Mouse (Mus musculus) embryonic facial prominence, embryonic 14.5 days (tissue): ENCODE results near the gene Thap4. TPM values are rescaled to one million over a fixed set of nuclear protein-coding genes. Genes with fewer than 3 reads are reported as not detected.

Experiments used
- ATAC-seq: fragments of 200-750 bp; cut with Nextera tagmentation; 2 replicates; pipeline ENCODE4 v1.8.0; 2017; ENCODE audit warnings: low read depth, moderate number of reproducible peaks, moderate TSS enrichment
- DNase-seq: peaks from one replicate; pipeline ENCODE4 v3.0.0-alpha.2; 2015; ENCODE audit warnings: low spot score
- H3K27ac ChIP-seq: fragments of 300-500 bp; sonication (generic); replicated peaks from 2 replicates; pipeline ENCODE4 v1.5.1; 2014; ENCODE audit warnings: low read depth, mild to moderate bottlenecking, low read length, moderate library complexity
- H3K27me3 ChIP-seq: fragments of 300-500 bp; sonication (generic); replicated peaks from 2 replicates; pipeline ENCODE4 v1.6.1; 2014; ENCODE audit warnings: low read length; ENCODE audit not compliant: control insufficient read depth, insufficient read depth
- H3K36me3 ChIP-seq: fragments of 300-500 bp; sonication (generic); 2 replicates; pipeline ENCODE4 v1.6.1; 2014; ENCODE audit warnings: low read length, mixed read lengths; ENCODE audit not compliant: control insufficient read depth, insufficient read depth
- H3K4me1 ChIP-seq: fragments of 300-500 bp; sonication (generic); 2 replicates; pipeline ENCODE4 v1.6.1; 2014; ENCODE audit warnings: antibody characterized with exemption, low read length; ENCODE audit not compliant: control insufficient read depth, insufficient read depth
- H3K4me2 ChIP-seq: fragments of 300-500 bp; sonication (generic); 2 replicates; pipeline ENCODE4 v1.6.1; 2014; ENCODE audit warnings: low read depth, mild to moderate bottlenecking, low read length, moderate library complexity, mixed read lengths
- H3K4me3 ChIP-seq: fragments of 300-500 bp; sonication (generic); 2 replicates; pipeline ENCODE4 v1.5.1; 2014; ENCODE audit warnings: low read depth, mild to moderate bottlenecking, low read length
- H3K9ac ChIP-seq: fragments of 300-500 bp; sonication (generic); 2 replicates; pipeline ENCODE4 v1.6.1; 2014; ENCODE audit warnings: low read depth, mild to moderate bottlenecking, low read length, moderate library complexity, mixed read lengths
- H3K9me3 ChIP-seq: fragments of 300-500 bp; sonication (generic); 2 replicates; pipeline ENCODE4 v1.6.1; 2016; ENCODE audit warnings: low read length; ENCODE audit not compliant: control insufficient read depth
- WGBS: fragments of 180-500 bp; shearing (Covaris S2); extraction: QIAGEN DNeasy Blood & Tissue Kit; methylation state at CpG from one replicate; pipeline ENCODE4 v1.1.7; 2014; 5-methylcytosine and 5-hydroxymethylcytosine counted together
- polyA plus RNA-seq: library from polyadenylated mRNA; unstranded; fragments of >200 nt; fragmentation: Nextera tagmentation; extraction: Ambion mirVana; gene quantifications from 2 replicates; pipeline ENCODE4 v1.2.1, GENCODE M21; 2014

The Thap4 gene
- polyA plus RNA-seq, 1 experiment from 2014 or later: 44.9 TPM

DNA sequence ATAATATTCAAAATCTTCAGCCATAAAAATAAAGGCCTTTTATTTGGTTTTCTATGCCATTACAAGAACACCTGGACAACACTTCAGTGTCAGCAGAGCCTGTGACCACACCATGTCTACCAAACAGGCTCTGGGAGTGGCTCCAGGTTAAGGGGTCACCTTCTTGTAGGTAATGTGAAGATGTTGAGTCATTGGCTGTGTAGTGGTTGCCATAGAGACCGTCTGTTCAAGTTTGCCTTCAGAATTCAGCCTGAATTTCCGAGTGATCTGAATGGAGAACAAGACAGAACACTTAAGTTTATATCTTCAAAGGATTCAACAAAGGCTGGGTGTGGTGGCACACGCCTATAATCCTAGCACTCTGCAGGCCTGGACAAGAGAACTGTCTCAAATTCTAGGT is 49.3 kb downstream of the Thap4 start:
- Histone ChIP-seq H3K9ac (no peak overlapping the region), H3K4me1 (no peaks in the 10 kb centered on the region), H3K36me3 (peaks cover 28% of the 10 kb centered on the region), H3K4me2 (no peak overlapping the region), H3K27ac (no peak overlapping the region), H3K9me3 (no peaks in the 10 kb centered on the region), H3K4me3 (no peak overlapping the region), H3K27me3 (no peaks in the 10 kb centered on the region)
- DNase-seq: no peak
- WGBS: 71% methylated on average over 3 of the region's 3 CpGs
- ATAC-seq: 0 out of 2 replicates have a peak, but pooled peaks have one; percentile 37

DNA sequence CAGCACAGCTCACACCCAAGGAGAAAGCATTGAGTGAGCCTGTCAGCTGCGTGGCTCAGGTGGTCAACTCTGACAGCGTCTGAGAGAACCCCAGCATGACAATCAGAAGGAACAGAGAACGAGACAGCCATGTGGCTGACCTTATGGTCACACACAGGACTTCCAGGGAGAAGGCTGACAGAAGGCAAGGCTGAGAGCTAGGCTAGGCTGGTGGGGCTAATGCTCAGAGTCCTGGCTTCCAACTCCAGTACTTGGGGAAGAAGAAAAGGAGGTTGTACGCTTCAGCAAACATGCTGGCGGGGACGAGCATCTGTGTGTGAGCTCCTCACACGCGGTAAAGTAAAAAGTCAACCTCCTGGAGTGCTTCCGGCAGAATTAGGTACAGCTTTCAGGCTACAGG is 50.3 kb downstream of the Thap4 start:
- DNase-seq (no peak), ATAC-seq (no peak)
- Histone ChIP-seq H3K4me3 (no peak overlapping the region), H3K9ac (no peak overlapping the region), H3K9me3 (no peaks in the 10 kb centered on the region), H3K27me3 (no peaks in the 10 kb centered on the region), H3K27ac (no peak overlapping the region), H3K4me1 (no peaks in the 10 kb centered on the region), H3K36me3 (peaks cover 28% of the 10 kb centered on the region), H3K4me2 (no peak overlapping the region)
- 91% methylated on average over 9 of the region's 9 CpGs for WGBS

DNA sequence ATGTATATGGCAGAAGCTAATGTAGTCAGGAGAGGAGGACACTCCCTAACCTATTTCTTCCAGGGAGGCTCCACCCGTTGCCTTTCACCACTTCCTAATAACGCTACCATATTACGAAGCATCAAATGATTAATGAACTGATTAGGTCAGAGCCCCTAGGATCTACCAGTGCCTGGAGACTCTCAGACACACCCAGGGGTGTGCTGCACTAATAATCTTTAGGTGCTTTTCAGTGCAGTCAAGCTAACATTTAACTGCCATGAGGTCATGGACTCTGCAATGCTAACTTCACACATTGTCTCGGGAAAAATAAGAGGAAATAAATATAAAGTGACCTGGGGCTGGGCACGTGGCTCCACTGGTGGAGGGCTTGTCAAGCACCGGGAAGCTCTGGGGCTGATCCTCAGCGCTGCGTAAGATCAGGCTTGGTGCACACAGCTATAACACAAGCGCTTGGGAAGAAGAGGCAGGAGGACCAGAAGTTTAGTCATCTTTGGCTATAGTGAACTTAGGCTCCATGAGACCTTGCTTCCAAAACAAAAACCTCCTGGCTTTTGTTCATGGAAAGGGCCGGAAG is 51.1 kb downstream of the Thap4 start:
- ATAC-seq (no peak), DNase-seq (no peak)
- Histone ChIP-seq H3K36me3 (peaks cover 28% of the 10 kb centered on the region), H3K4me1 (no peaks in the 10 kb centered on the region), H3K27ac (no peak overlapping the region), H3K4me3 (no peak overlapping the region), H3K27me3 (no peaks in the 10 kb centered on the region), H3K9ac (no peak overlapping the region), H3K9me3 (no peaks in the 10 kb centered on the region), H3K4me2 (no peak overlapping the region)
- WGBS: 90% methylated on average over 10 of the region's 10 CpGs

DNA sequence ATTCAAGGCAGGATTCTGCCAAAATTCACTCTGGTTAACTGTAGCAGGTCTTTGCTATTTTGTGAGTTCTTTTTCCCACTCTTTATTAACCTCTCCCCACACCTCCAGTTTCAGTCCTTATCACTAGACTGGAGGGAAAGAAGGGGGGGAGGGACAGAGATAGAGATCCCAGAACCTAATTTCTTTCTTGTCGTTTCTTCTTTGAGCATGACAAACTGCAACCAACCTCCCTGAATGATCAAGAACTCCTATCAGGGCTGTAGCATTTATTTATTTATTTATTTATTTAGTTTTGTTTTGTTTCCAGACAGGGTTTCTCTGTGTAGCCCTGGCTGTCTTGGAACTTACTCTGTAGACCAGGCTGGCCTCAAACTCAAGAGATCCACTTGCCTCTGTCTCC is 52.6 kb downstream of the Thap4 start:
- ATAC-seq (no peak), DNase-seq (no peak)
- Histone ChIP-seq H3K4me3 (no peak overlapping the region), H3K9ac (no peak overlapping the region), H3K27ac (no peak overlapping the region), H3K27me3 (no peaks in the 10 kb centered on the region), H3K36me3 (peaks cover 28% of the 10 kb centered on the region), H3K9me3 (no peaks in the 10 kb centered on the region), H3K4me1 (no peaks in the 10 kb centered on the region), H3K4me2 (no peak overlapping the region)
- 86% methylated on average over 1 of the region's 1 CpGs for WGBS

DNA sequence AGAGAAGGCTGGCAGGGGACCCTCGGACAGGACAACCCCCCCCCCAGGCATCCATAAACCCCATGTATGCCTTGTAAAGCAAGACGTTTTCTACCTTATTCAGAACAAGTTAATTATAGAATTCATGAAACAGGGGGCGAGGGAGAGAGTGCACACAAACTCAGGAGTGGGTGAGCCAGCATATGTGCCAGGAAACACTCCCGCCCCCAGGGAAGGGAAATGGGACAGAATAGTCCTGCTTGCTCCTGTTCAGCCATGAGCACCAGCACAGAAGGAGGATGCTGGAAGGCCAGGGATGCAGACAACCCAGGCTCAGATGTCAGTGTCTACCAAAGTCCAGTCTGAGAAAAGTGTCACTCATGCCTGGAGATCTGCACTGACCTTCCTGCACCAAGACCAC is 55.5 kb downstream of the Thap4 start:
- ATAC-seq (no peak), DNase-seq (no peak)
- no peaks in the 10 kb centered on the region for H3K27me3 ChIP-seq
- no peak overlapping the region for H3K4me3 ChIP-seq
- peaks cover 20% of the 10 kb centered on the region; the same call in 1 of the 2 replicates for H3K36me3 ChIP-seq
- H3K9ac ChIP-seq: no peak overlapping the region
- no peak overlapping the region for H3K27ac ChIP-seq
- no peaks in the 10 kb centered on the region for H3K9me3 ChIP-seq
- H3K4me2 ChIP-seq: no peak overlapping the region
- WGBS: 80% methylated on average over 4 of the region's 4 CpGs
- H3K4me1 ChIP-seq: no peaks in the 10 kb centered on the region

DNA sequence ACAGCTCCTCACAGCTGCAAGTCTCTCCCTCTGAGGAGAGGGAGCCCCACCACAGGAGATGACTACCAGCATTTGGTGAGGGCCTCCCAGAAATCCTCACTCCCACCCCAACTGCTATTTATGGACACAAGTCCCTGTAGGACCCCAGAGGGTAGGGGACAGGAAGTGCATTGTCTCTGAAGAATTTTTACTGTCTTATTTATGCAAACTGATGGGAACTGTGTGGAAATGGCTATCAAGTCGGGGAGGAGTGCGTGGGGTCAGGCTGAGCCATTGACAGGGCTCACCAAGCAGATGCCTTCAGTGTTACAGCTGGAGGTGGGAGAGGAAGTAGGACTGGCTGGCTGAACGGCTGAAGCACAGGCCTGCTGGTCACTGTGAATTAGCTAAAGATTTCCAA is 57.3 kb downstream of the Thap4 start:
- 41% methylated on average over 3 of the region's 3 CpGs for WGBS
- H3K27me3 ChIP-seq: no peaks in the 10 kb centered on the region
- no peaks in the 10 kb centered on the region for H3K9me3 ChIP-seq
- no peak overlapping the region for H3K9ac ChIP-seq
- 0 out of 2 replicates have a peak, but pooled peaks cover 12% of the 10 kb centered on the region for H3K36me3 ChIP-seq
- H3K4me2 ChIP-seq: no peak overlapping the region
- H3K4me3 ChIP-seq: no peak overlapping the region
- DNase-seq (no peak), ATAC-seq (no peak; the same call in 1 of the 2 replicates)
- no peaks in the 10 kb centered on the region for H3K4me1 ChIP-seq
- H3K27ac ChIP-seq: no peak overlapping the region

DNA sequence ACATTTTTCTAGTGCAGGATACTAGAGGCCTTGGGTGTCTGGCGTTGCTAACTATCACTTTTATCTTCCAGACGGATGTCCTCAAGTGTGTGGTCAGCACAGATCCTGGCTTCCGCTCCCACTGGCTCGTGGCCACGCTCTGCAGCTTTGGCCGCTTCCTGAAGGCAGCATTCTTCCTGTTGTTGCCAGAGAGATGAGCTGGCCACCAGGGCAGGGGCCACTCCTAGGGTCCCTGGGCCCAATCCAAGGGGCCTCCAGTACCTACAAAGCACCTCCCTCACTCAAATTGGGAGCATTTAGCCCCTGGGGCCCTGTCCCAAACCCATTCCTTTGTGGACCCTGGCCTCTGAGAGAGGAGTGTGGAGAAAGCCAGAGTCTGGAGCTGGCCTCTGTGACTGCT is 59.7 kb downstream of the Thap4 start:
- ATAC-seq (no peak), DNase-seq (no peak)
- H3K27ac ChIP-seq: no peak overlapping the region
- H3K27me3 ChIP-seq: no peaks in the 10 kb centered on the region
- no peak overlapping the region for H3K4me2 ChIP-seq
- no peak overlapping the region for H3K9ac ChIP-seq
- no peak overlapping the region for H3K4me3 ChIP-seq
- H3K4me1 ChIP-seq: no peaks in the 10 kb centered on the region
- WGBS: 90% methylated on average over 6 of the region's 6 CpGs
- H3K9me3 ChIP-seq: no peaks in the 10 kb centered on the region
- H3K36me3 ChIP-seq: 0 out of 2 replicates have a peak, but pooled peaks cover 12% of the 10 kb centered on the region

DNA sequence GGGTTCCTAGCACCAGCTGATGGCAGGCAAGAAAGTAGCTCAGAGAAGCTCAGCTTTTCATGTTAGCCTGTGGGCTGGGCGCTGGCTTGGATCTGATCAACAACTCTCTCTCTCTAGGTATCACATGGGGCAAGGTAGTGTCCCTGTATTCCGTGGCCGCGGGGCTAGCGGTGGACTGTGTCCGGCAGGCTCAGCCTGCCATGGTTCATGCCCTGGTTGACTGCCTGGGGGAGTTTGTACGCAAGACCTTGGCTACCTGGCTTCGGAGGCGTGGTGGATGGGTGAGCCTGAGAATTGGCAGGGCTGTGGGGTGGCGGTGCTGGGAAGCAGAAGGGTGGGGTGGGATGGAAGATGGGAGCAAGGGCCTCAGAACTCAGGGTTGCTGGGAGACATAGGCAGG is 60.7 kb downstream of the Thap4 start:
- no peak overlapping the region for H3K9ac ChIP-seq
- H3K27me3 ChIP-seq: no peaks in the 10 kb centered on the region
- no peak overlapping the region for H3K27ac ChIP-seq
- WGBS: 91% methylated on average over 10 of the region's 10 CpGs
- no peaks in the 10 kb centered on the region for H3K4me1 ChIP-seq
- H3K9me3 ChIP-seq: no peaks in the 10 kb centered on the region
- no peak for DNase-seq
- 0 out of 2 replicates have a peak, but pooled peaks cover 12% of the 10 kb centered on the region for H3K36me3 ChIP-seq
- ATAC-seq: no peak
- H3K4me3 ChIP-seq: no peak overlapping the region
- H3K4me2 ChIP-seq: no peak overlapping the region

DNA sequence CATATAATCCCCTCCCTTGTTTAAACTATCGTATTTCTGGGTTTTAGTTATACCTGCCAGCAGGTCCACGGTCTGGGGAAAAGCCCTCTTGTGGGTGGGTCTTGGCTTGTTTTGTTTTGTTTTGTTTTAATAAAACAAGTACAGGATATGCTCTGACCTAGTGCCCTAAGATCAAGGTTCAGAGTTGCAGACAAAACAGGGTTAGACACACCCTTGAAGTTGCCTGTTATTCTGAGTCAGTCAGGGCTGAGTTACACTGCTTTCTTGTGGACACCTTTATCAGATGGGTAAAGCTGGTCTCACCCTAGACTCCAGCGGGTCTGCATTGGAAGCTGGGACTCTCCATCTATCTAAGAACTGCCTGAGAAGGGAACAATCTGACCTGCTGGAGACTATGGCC is 61.2 kb downstream of the Thap4 start:
- Histone ChIP-seq H3K27me3 (no peaks in the 10 kb centered on the region), H3K9me3 (no peaks in the 10 kb centered on the region), H3K27ac (no peak overlapping the region), H3K9ac (no peak overlapping the region), H3K4me3 (no peak overlapping the region), H3K4me1 (no peaks in the 10 kb centered on the region), H3K36me3 (0 out of 2 replicates have a peak, but pooled peaks cover 12% of the 10 kb centered on the region), H3K4me2 (no peak overlapping the region)
- ATAC-seq (no peak), DNase-seq (no peak)
- 80% methylated on average over 3 of the region's 3 CpGs for WGBS
